13 mouse cellular contexts compared by ENCODE assay signal in genomic region chr8:108764403-108765194, GRCm38 (mm10).
DNase-seq lines count a peak whose midpoint lies in the region; ATAC-seq and TF ChIP-seq lines count a peak whose summit lies in the region.
"Had no signal": no experiment of that assay in that cellular context is flagged by ENCODE, and none has a peak within 500 bp of the region (broad histone marks: within the 10 kb centered on the region; RNA-seq: fewer than 3 reads in every experiment).

No protein-coding gene starts in this region.

- no peaks in the 10 kb centered on the region for H3K27me3 ChIP-seq in heart, embryonic 10.5 days (ENCODE audit: insufficient read depth, poor library complexity, severe bottlenecking)
- no peaks in the 10 kb centered on the region for H3K27me3 ChIP-seq in midbrain, embryonic 10.5 days (ENCODE audit: low read depth, poor library complexity, severe bottlenecking)
- H3K27me3 ChIP-seq in midbrain, embryonic 13.5 days: no peaks in the 10 kb centered on the region
- no peaks in the 10 kb centered on the region for H3K27me3 ChIP-seq in intestine, postnatal 0 days (replicated peaks; ENCODE audit: control insufficient read depth, insufficient read depth, low read length)
- H3K27me3 ChIP-seq in stomach, embryonic 16.5 days (ENCODE audit: control insufficient read depth, insufficient read depth, low read length): no peaks in the 10 kb centered on the region
- H3K27me3 ChIP-seq: hindbrain, embryonic 15.5 days had no signal

- H3K4me2 ChIP-seq in midbrain, embryonic 13.5 days (replicated peaks): no peak overlapping the region
- H3K4me2 ChIP-seq in intestine, postnatal 0 days (replicated peaks; ENCODE audit: low read depth): peak overlapping the region; percentile 37
- H3K4me2 ChIP-seq in stomach, embryonic 16.5 days (ENCODE audit: low read depth, low read length): peak overlapping the region; percentile 23; the same call in 1 of the 2 replicates
- H3K4me2 ChIP-seq: hindbrain, embryonic 15.5 days had no signal

- WGBS in heart, embryonic 10.5 days: 56% methylated on average over 19 of the region's 19 CpGs
- 81% methylated on average over 19 of the region's 19 CpGs for WGBS in midbrain, embryonic 10.5 days
- 74% methylated on average over 19 of the region's 19 CpGs for WGBS in midbrain, embryonic 13.5 days
- WGBS in intestine, postnatal 0 days: 39% methylated on average over 19 of the region's 19 CpGs
- 41% methylated on average over 19 of the region's 19 CpGs for WGBS in stomach, embryonic 16.5 days

- DNase-seq in heart, embryonic 10.5 days (ENCODE audit: low spot score): no peak
- DNase-seq in heart, adult 11 months: no peak
- DNase-seq in midbrain, embryonic 10.5 days (ENCODE audit: low spot score): no peak
- no peak for DNase-seq in thymus, postnatal 4 days
- no peak for DNase-seq in gastrocnemius, adult 8-10 months (ENCODE audit: low spot score in 2 of 2)
- DNase-seq: cerebellum, adult 18-20 months; thymus, adult 18-20 months had no signal

- TF ChIP-seq CTCF in intestine, postnatal 0 days (IDR thresholded peaks at IDR 0.05; ENCODE audit: low read depth): no peak

- H3K27ac ChIP-seq in heart, embryonic 10.5 days: peak overlapping the region; percentile 74
- H3K27ac ChIP-seq in midbrain, embryonic 10.5 days (replicated peaks): peak overlapping the region; percentile 38; the same call in 1 of the 2 replicates
- H3K27ac ChIP-seq in midbrain, embryonic 13.5 days: no peak overlapping the region
- peak overlapping the region; percentile 54; the same call in 1 of the 2 replicates for H3K27ac ChIP-seq in intestine, postnatal 0 days (ENCODE audit: low read depth, low read length)
- H3K27ac ChIP-seq in stomach, embryonic 16.5 days (ENCODE audit: low read length): peak overlapping the region; percentile 46
- H3K27ac ChIP-seq: hindbrain, embryonic 15.5 days had no signal

- H3K4me1 ChIP-seq in heart, embryonic 10.5 days: peaks cover 86% of the 10 kb centered on the region
- peaks cover 82% of the 10 kb centered on the region for H3K4me1 ChIP-seq in midbrain, embryonic 10.5 days
- peaks cover 94% of the 10 kb centered on the region for H3K4me1 ChIP-seq in midbrain, embryonic 13.5 days (replicated peaks)
- H3K4me1 ChIP-seq in intestine, postnatal 0 days (replicated peaks; ENCODE audit: control insufficient read depth, insufficient read depth, low read length): 0 out of 2 replicates have a peak, but pooled peaks cover 3% of the 10 kb centered on the region
- H3K4me1 ChIP-seq in stomach, embryonic 16.5 days (ENCODE audit: control insufficient read depth, insufficient read depth, low read length): peaks cover 41% of the 10 kb centered on the region

- ATAC-seq in midbrain, embryonic 13.5 days: no peak
- peak; percentile 40; the same call in 1 of the 2 replicates for ATAC-seq in intestine, postnatal 0 days
- no peak for ATAC-seq in stomach, embryonic 16.5 days (ENCODE audit: insufficient read depth, low FRiP score)
- ATAC-seq: CD4-positive, CD25-positive, alpha-beta regulatory T cell, adult 4 months; forebrain, embryonic 14.5 days had no signal

- no peaks in the 10 kb centered on the region for H3K9me3 ChIP-seq in heart, embryonic 10.5 days
- H3K9me3 ChIP-seq in midbrain, embryonic 10.5 days (replicated peaks): no peaks in the 10 kb centered on the region
- H3K9me3 ChIP-seq in midbrain, embryonic 13.5 days: no peaks in the 10 kb centered on the region
- no peaks in the 10 kb centered on the region for H3K9me3 ChIP-seq in intestine, postnatal 0 days (ENCODE audit: control insufficient read depth)
- H3K9me3 ChIP-seq in stomach, embryonic 16.5 days (replicated peaks; ENCODE audit: control insufficient read depth, low read length): no peaks in the 10 kb centered on the region
- H3K9me3 ChIP-seq: hindbrain, embryonic 15.5 days had no signal

- no peaks in the 10 kb centered on the region for H3K36me3 ChIP-seq in heart, embryonic 10.5 days
- H3K36me3 ChIP-seq in midbrain, embryonic 10.5 days: no peaks in the 10 kb centered on the region
- no peaks in the 10 kb centered on the region for H3K36me3 ChIP-seq in midbrain, embryonic 13.5 days
- H3K36me3 ChIP-seq in intestine, postnatal 0 days (ENCODE audit: control insufficient read depth, insufficient read depth): no peaks in the 10 kb centered on the region
- H3K36me3 ChIP-seq in stomach, embryonic 16.5 days (ENCODE audit: control insufficient read depth, insufficient read depth, low read length): no peaks in the 10 kb centered on the region
- H3K36me3 ChIP-seq: hindbrain, embryonic 15.5 days had no signal

- no peak overlapping the region for H3K4me3 ChIP-seq in heart, embryonic 10.5 days
- H3K4me3 ChIP-seq in midbrain, embryonic 10.5 days: no peak overlapping the region
- no peak overlapping the region for H3K4me3 ChIP-seq in midbrain, embryonic 13.5 days (replicated peaks)
- H3K4me3 ChIP-seq in intestine, postnatal 0 days (ENCODE audit: low read depth, low read length): no peak overlapping the region
- no peak overlapping the region for H3K4me3 ChIP-seq in stomach, embryonic 16.5 days (replicated peaks; ENCODE audit: low read length)
- H3K4me3 ChIP-seq: hindbrain, embryonic 15.5 days had no signal

- H3K9ac ChIP-seq in midbrain, embryonic 13.5 days (replicated peaks): no peak overlapping the region
- peak overlapping the region; percentile 17; the same call in 1 of the 2 replicates for H3K9ac ChIP-seq in intestine, postnatal 0 days (ENCODE audit: low read depth, low read length)
- H3K9ac ChIP-seq in stomach, embryonic 16.5 days (ENCODE audit: low read length): peak overlapping the region; percentile 8; the same call in 1 of the 2 replicates
- H3K9ac ChIP-seq: hindbrain, embryonic 15.5 days had no signal
